Mouse (Mus musculus) urinary bladder, adult 2 months (tissue): Measurements from ENCODE around the gene Prkce. TPM values are rescaled to one million over a fixed set of nuclear protein-coding genes. Genes with fewer than 3 reads are reported as not detected.

Experiments used
- DNase-seq: peaks from one replicate; pipeline ENCODE4 v3.0.0; 2022; ENCODE audit warnings: low spot score
- polyA plus RNA-seq: library from polyadenylated mRNA; depleted of rRNA; stranded (reverse); fragments of >200 nt; gene quantifications from 2 replicates; pipeline ENCODE4 v1.2.3, GENCODE M21; 2012

Gene Prkce
- polyA plus RNA-seq, 1 experiment = 5.8 TPM

- DNase-seq = no peak
Observed at GRCm38 (mm10) chr17:86225488-86226186, 58.1 kb downstream of the Prkce start.

- DNase-seq = no peak
Observed at GRCm38 (mm10) chr17:86226198-86226597, 58.6 kb downstream of the Prkce start.

- no peak for DNase-seq
Observed at GRCm38 (mm10) chr17:86226635-86227034, 59.0 kb downstream of the Prkce start.

- DNase-seq = no peak
Observed at GRCm38 (mm10) chr17:86227389-86227788, 59.8 kb downstream of the Prkce start.

- no peak for DNase-seq
Observed at GRCm38 (mm10) chr17:86228850-86229249, 61.3 kb downstream of the Prkce start.

GRCm38 (mm10) chr17:86230141-86230633 lies 62.6 kb downstream of the Prkce start:
- DNase-seq = no peak

- no peak for DNase-seq
Observed at GRCm38 (mm10) chr17:86231741-86232179, 64.2 kb downstream of the Prkce start.

GRCm38 (mm10) chr17:86232248-86232647 lies 64.7 kb downstream of the Prkce start:
- no peak for DNase-seq

GRCm38 (mm10) chr17:86234587-86235150 lies 67.1 kb downstream of the Prkce start:
- DNase-seq = no peak

- DNase-seq = no peak
Observed at GRCm38 (mm10) chr17:86236026-86236712, 68.6 kb downstream of the Prkce start.

- DNase-seq = no peak
Observed at GRCm38 (mm10) chr17:86236861-86237763, 69.5 kb downstream of the Prkce start.

- no peak for DNase-seq
Observed at GRCm38 (mm10) chr17:86242291-86242690, 74.7 kb downstream of the Prkce start.

GRCm38 (mm10) chr17:86243109-86243527 lies 75.5 kb downstream of the Prkce start:
- no peak for DNase-seq

- DNase-seq = no peak
Observed at GRCm38 (mm10) chr17:86244397-86244796, 76.8 kb downstream of the Prkce start.

GRCm38 (mm10) chr17:86248832-86249231 lies 81.2 kb downstream of the Prkce start:
- DNase-seq = no peak

- no peak for DNase-seq
Observed at GRCm38 (mm10) chr17:86249499-86250405, 82.2 kb downstream of the Prkce start.

- DNase-seq = no peak
Observed at GRCm38 (mm10) chr17:86250406-86250905, 82.9 kb downstream of the Prkce start.

GRCm38 (mm10) chr17:86253884-86254283 lies 86.3 kb downstream of the Prkce start:
- DNase-seq = no peak

- peak; percentile 31 for DNase-seq
Observed at GRCm38 (mm10) chr17:86254285-86254684, 86.7 kb downstream of the Prkce start.

GRCm38 (mm10) chr17:86254978-86255377 lies 87.4 kb downstream of the Prkce start:
- DNase-seq = no peak
